Mouse (Mus musculus) B cell, adult (primary cell): ENCODE measurements around the gene Bax. TPM values are rescaled to one million over a fixed set of nuclear protein-coding genes. Genes with fewer than 3 reads are reported as not detected.

Experiments used
- total RNA-seq: library from RNA; stranded (reverse); gene quantifications from 4 replicates; pipeline ENCODE4 v1.2.4, GENCODE M21; 2023; ENCODE audit not compliant: inconsistent age

Gene Bax
- total RNA-seq: 107 to 138 TPM (median 119 TPM) in 4 replicates

DNA sequence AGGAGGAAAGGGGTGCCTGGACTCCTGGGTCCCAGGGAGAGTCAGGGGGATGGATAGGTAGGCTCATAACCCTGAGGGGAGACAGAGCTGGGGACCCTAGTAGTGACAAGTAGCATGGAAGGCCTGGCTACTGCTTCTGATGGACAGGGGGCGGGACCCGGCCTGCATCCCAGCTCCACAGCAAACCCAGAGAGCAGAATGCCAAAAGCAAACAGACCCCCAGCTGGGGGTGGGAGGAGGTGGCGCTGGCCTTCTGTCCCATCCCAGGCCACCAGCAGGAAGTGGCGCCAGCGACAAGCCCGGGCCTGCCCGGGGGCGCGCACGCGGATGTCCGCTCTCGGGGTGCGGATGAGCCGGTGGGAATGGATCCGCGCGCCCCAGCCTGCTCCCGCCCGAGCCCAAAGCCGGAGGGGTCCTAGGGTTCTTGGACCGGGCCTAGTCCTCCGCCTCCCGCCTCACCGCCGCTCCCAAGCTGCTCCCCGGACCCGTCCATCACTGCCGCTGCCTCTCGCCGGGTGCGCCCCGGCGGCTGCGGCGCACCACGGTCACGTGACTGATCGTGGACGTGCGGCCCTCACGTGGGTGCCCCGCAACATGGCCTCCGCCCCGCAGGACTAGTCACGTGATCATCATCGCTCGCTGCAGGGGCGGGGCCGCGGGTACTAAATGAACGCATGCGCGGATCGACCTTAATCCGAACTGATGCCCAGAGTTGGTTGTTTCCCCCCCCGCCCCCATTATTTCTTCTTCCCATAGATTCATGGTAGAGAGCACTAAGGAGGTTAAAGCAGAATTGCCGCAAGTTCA lies at the start of gene Bax:
Bax (minus strand) TSS at position 616 of the 807 bp plus-strand sequence.

DNA sequence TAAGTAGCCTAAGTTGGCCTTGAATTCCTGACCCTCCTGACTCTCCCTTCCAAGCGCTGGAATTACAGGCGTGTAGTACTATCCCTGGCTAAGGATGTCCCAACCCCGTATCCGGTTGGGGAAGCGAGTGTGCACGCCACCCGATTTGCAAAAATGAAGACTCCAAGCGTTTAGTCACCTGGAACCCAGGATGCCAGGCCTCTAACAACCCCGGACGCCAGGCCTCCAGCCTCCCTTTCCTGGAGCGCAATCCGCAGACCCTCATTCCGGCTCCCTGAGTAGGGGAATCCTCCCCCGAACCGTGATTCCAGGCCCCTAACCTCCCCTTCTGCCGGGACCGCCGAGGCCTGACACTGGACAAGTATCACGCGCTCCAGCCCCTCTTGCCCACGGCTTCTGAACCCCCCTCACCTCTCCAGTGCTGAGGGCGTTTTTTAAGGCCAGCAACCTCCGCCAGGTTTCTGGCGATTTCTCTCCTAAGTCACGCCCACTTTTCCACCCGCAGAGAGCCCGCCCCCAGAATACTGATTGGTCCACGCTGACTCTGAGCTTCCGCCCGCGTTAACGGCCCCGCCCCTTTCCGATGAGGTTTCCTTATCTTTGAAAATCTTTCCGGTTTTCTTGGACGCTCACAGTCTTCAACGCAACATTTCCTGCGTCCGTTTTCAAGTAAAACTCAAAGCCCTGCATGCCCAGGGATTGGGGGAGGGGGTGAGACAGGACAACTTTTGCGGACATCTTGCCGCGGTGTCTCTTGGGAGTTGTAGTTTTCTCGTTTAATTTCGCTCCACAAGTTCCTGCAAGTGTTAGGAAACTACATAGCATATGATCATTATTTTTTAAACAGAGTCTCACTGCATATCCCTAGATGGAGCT lies 43.5 kb upstream of the Bax start, which contains the start of gene Nucb1:
Nucb1 (minus strand) TSS at position 495 of the 876 bp plus-strand sequence.

DNA sequence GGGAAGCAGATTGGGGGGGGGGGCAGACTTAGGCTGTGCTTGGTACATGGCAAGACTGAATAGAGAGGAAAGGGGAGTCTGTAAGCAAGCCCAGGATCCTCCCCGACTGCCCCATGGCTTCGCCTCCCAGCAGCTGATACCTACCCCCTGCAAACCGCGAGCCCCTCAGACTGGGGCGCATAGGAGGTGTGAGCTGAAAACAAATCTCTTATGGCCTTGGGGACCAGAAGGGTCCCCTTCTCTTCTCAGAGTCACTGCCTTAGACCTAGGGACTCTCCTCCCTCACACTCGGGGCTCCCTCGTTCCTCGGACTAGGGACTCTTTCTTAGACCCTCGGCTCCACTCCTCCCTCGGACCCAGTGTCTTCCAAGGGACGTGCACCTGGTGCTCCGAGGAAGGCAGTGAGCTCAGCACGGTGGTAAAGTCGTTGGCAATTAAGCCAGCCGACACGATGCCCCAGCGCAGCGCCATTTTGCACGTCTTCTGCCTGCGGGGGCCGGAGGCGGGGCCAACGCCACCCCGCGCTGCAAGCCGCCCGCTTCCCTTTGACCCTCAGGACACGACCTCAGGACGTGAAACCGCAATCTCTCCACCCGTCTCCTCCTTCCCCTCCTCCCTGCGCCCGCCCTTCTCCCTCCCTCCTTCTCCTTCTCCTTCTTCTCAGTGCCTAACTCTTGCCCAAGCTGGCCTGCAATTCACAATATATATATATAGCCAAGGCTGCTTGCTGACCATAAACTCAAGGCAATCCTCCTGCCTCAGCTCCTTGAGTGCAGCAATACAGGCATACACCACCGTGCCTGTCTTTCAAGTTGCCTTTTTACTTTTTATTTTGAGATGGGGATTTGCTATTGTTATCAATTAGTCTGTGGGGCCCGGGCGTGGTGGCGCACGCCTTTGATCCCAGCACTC lies 21.9 kb upstream of the Bax start, which contains the start of gene Dhdh:
Dhdh (minus strand) TSS at position 513 of the 912 bp plus-strand sequence.

GRCm38 (mm10) chr7:45486761-45487415 lies 20.2 kb upstream of the Bax start, which contains the start of gene Gm45808:
Gene Gm45808, minus strand, starts transcription at chr7:45486811.

GRCm38 (mm10) chr7:45481374-45481927 lies 14.8 kb upstream of the Bax start, which contains the start of gene Tulp2:
Gene Tulp2, plus strand, starts transcription at chr7:45481877.

DNA sequence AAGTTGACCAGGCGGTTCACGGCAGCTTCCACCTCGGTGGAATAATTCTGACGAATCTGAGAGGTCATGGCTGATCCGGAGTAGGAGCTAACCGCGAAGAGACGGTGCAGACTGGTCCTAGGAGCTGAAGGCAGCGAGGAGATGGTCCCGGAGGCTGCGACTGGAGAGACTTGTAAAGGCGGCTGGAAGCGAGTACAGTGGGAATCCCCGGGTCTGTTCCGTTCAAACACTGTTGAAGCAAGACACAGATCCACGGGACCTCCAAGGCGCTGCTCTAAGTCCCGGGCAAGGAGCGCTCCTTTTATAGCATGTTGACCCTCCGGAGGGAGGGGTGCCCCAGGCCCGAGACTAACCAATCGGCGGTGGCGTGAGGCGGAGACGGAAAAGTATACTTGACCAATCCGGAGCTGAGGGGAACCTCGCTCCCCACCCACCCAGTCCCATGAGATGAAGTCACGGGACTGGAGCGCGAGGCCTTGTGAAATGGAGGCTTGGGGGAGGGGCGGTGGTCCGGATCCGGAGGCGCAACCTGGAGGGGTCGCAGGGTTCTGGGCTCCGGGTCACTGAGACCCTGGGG lies 7.0 kb downstream of the Bax start, which contains the start of gene Ftl1:
Ftl1 (minus strand) TSS at position 321 of the 577 bp plus-strand sequence.

GRCm38 (mm10) chr7:45437521-45438276 lies 29.0 kb downstream of the Bax start, which contains the start of gene Ruvbl2:
Gene Ruvbl2, minus strand, starts transcription at chr7:45438096.

GRCm38 (mm10) chr7:45434203-45435015 lies 32.3 kb downstream of the Bax start, which contains the start of gene Gys1:
Gene Gys1, plus strand, starts transcription at chr7:45434844.

DNA sequence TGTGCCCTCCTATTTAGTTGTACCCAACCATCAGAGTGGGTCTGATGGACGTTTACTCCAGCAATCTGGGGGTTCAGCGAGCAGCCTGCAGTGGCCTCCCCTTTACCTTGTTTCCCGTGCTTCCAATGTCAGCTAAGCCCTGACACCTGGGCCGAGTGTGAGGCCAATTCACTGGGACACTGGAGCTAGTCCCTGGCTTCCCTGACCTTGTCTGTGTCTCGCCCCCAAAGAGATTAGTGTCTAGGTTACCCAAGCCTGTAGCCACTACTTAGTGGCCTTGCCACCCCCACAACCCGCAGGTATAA lies 46.1 kb downstream of the Bax start, which contains the start of gene Lhb:
Lhb (plus strand) TSS at position 206 of the 305 bp plus-strand sequence.

DNA sequence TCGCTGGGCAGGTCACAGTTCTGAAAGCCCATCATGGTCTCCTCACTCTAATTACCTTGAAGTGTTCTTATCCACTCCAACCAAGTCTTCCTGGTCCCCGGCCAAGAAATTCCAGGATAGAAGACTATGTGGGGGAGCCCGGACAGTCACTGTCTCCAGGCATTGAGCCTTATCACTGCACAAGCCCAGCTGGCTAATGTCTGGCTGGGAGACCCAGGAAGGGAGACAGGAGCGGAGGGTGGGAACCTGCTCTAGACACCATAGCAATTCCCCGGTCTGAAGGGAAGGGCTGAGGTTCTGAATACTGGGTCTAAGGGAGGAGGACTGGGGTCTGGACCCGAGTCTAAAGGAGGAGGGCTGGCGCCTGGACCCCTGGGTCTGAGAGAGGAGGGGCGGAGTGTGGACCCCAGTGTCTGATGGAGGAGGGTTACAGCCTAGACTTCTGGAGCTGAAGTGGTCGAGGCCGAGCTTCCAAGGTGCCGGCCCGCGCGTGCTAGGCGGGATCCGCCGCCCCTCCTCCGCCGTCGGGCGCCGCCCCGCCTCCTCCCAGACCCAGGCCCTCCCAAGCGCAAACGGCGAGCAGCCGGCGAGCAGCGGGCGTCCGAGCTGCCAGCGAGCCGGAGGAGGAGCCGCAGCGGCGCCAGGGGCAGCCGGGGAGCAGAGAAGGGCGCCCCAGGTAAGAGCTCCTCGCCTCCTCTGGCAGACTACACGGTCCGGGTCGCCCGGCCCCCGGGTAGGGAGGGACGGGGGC lies 53.4 kb downstream of the Bax start, which contains the start of gene Ntf5:
Ntf5 (plus strand) TSS at position 583 of the 751 bp plus-strand sequence.

Other genes starting within 250 kb of the Bax start
- gene Cd37, start 227.8 kb downstream of the Bax start, total RNA-seq: 1,683 to 1,834 TPM (median 1,832 TPM) in 4 replicates
- not detected in 4 replicates for gene Slc6a16, start 225.8 kb downstream of the Bax start, total RNA-seq
- gene Slc6a21, start 189.4 kb downstream of the Bax start, total RNA-seq: 0.51 to 0.64 TPM (median 0.60 TPM) in 4 replicates
- 5.9 to 13.0 TPM (median 9.1 TPM) in 4 replicates for gene Trpm4, start 133.1 kb downstream of the Bax start, total RNA-seq
- not detected in 4 replicates for gene Hrc, start 131.6 kb downstream of the Bax start, total RNA-seq
- 0.13 to 0.33 TPM (median 0.23 TPM) in 4 replicates for gene Ppfia3, start 99.9 kb downstream of the Bax start, total RNA-seq
- gene Lin7b, start 96.3 kb downstream of the Bax start, total RNA-seq: 1.2 TPM in 1 of 4 replicates, not detected in the others
- 574 to 602 TPM (median 590 TPM) in 4 replicates for gene Snrnp70, start 71.2 kb downstream of the Bax start, total RNA-seq
- gene Kcna7, start 61.2 kb downstream of the Bax start, total RNA-seq: not detected in 4 replicates
- gene Ntf5, start 53.2 kb downstream of the Bax start, total RNA-seq: not detected in 4 replicates
- not detected in 4 replicates for gene Lhb, start 46.1 kb downstream of the Bax start, total RNA-seq
- gene Gys1, start 32.1 kb downstream of the Bax start, total RNA-seq: 15.2 to 19.8 TPM (median 17.4 TPM) in 4 replicates
- gene Ruvbl2, start 28.8 kb downstream of the Bax start, total RNA-seq: 38.2 to 60.2 TPM (median 47.5 TPM) in 4 replicates
- gene Ftl1, start 7.0 kb downstream of the Bax start, total RNA-seq: 648 to 704 TPM (median 682 TPM) in 4 replicates
- gene Tulp2, start 15.0 kb upstream of the Bax start, total RNA-seq: not detected in 4 replicates
- gene Gm45808, start 19.9 kb upstream of the Bax start, total RNA-seq: 0.77 to 1.8 TPM (median 0.98 TPM) in 4 replicates
- 2.9 to 3.9 TPM (median 3.5 TPM) in 4 replicates for gene Dhdh, start 21.9 kb upstream of the Bax start, total RNA-seq
- 76.1 to 93.0 TPM (median 84.2 TPM) in 4 replicates for gene Nucb1, start 43.5 kb upstream of the Bax start, total RNA-seq
- gene Ppp1r15a, start 59.4 kb upstream of the Bax start, total RNA-seq: 1,362 to 1,471 TPM (median 1,417 TPM) in 4 replicates
- 0.83 to 4.6 TPM (median 2.2 TPM) in 4 replicates for gene Plekha4, start 59.4 kb upstream of the Bax start, total RNA-seq
- gene Hsd17b14, start 88.0 kb upstream of the Bax start, total RNA-seq: not detected in 4 replicates
- 27.1 to 39.9 TPM (median 32.9 TPM) in 4 replicates for gene Bcat2, start 103.3 kb upstream of the Bax start, total RNA-seq
- not detected in 4 replicates for gene Fgf21, start 148.6 kb upstream of the Bax start, total RNA-seq
- gene Fut1, start 150.4 kb upstream of the Bax start, total RNA-seq: not detected in 4 replicates
- gene Izumo1, start 154.9 kb upstream of the Bax start, total RNA-seq: not detected in 4 replicates
- gene Rasip1, start 160.6 kb upstream of the Bax start, total RNA-seq: 0.27 to 0.35 TPM in 2 of 4 replicates, not detected in the others
- gene Mamstr, start 173.1 kb upstream of the Bax start, total RNA-seq: not detected in 4 replicates
- gene Fut2, start 199.5 kb upstream of the Bax start, total RNA-seq: not detected in 4 replicates
- gene Ntn5, start 217.1 kb upstream of the Bax start, total RNA-seq: 0.42 TPM in 1 of 4 replicates, not detected in the others
- 0.27 TPM in 1 of 4 replicates, not detected in the others for gene Sec1, start 227.5 kb upstream of the Bax start, total RNA-seq
- gene Car11, start 232.9 kb upstream of the Bax start, total RNA-seq: not detected in 4 replicates
- 17.8 to 20.5 TPM (median 19.0 TPM) in 4 replicates for gene Dbp, start 238.2 kb upstream of the Bax start, total RNA-seq
- gene Rpl18, start 248.6 kb upstream of the Bax start, total RNA-seq: 2,003 to 2,338 TPM (median 2,227 TPM) in 4 replicates